In the genomic region with DNA sequence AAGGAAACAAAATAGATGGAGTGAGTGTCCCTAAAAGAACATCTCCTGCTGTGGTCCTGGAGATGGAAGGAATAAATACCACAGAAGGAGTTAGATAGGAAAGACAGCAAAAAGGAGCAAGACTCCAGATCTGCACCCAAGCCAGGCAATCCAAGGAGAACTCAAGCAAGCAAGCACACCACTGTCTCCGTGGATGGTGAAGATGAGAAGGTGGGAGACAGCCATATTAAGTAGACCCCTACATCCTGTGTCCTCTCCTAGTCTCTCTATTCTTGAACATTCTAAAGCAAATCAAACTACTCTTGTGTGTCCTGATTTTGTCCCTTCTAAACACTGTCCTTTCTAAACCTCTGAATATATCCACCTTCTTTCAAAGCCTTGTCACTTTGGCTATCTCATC, we compare ENCODE assay signal across 20 mouse cellular contexts. TPM values are rescaled to one million over a fixed set of nuclear protein-coding genes. Genes with fewer than 3 reads are reported as not detected.
DNase-seq lines count a peak whose midpoint lies in the region; ATAC-seq and TF ChIP-seq lines count a peak whose summit lies in the region.
"Had no signal": no experiment of that assay in that cellular context is flagged by ENCODE, and none has a peak within 500 bp of the region (broad histone marks: within the 10 kb centered on the region; RNA-seq: fewer than 3 reads in every experiment).

No protein-coding gene starts in this region.

- no peaks in the 10 kb centered on the region for H3K79me2 ChIP-seq in myocyte (ENCODE audit: control insufficient read depth, insufficient read depth)

- no peak overlapping the region for H3K4me3 ChIP-seq in heart, embryonic 13.5 days
- no peak overlapping the region for H3K4me3 ChIP-seq in heart, embryonic 11.5 days (ENCODE audit: low read depth, low read length)
- no peak overlapping the region for H3K4me3 ChIP-seq in midbrain, embryonic 11.5 days (ENCODE audit: low read depth, low read length)
- H3K4me3 ChIP-seq in midbrain, embryonic 15.5 days = no peak overlapping the region
- H3K4me3 ChIP-seq in myocyte = no peak overlapping the region

- no peak overlapping the region for H3ac ChIP-seq in myocyte (ENCODE audit: control insufficient read depth, insufficient read length)

- peaks cover 50% of the 10 kb centered on the region for H3K4me1 ChIP-seq in heart, embryonic 13.5 days
- H3K4me1 ChIP-seq in heart, embryonic 11.5 days (ENCODE audit: control insufficient read depth, insufficient read depth, low read length) = peaks cover 26% of the 10 kb centered on the region
- H3K4me1 ChIP-seq in midbrain, embryonic 11.5 days (ENCODE audit: control insufficient read depth, insufficient read depth, low read length) = peaks cover 2% of the 10 kb centered on the region; the same call in 1 of the 2 replicates
- peaks cover 9% of the 10 kb centered on the region; the same call in 1 of the 2 replicates for H3K4me1 ChIP-seq in midbrain, embryonic 15.5 days

- H3K27me3 ChIP-seq in heart, embryonic 13.5 days (replicated peaks) = no peaks in the 10 kb centered on the region
- no peaks in the 10 kb centered on the region for H3K27me3 ChIP-seq in heart, embryonic 11.5 days (ENCODE audit: control insufficient read depth, insufficient read depth, low read length)
- H3K27me3 ChIP-seq in midbrain, embryonic 11.5 days (ENCODE audit: control insufficient read depth, insufficient read depth, low read length) = no peaks in the 10 kb centered on the region
- H3K27me3 ChIP-seq in midbrain, embryonic 15.5 days (replicated peaks) = no peaks in the 10 kb centered on the region
- no peaks in the 10 kb centered on the region for H3K27me3 ChIP-seq in myocyte (ENCODE audit: control insufficient read depth, insufficient read depth, insufficient read length)
- H3K27me3 ChIP-seq: CH12.LX had no signal

- H3K9ac ChIP-seq in heart, embryonic 13.5 days = no peak overlapping the region
- H3K9ac ChIP-seq in heart, embryonic 11.5 days (ENCODE audit: low read depth, low read length) = no peak overlapping the region
- H3K9ac ChIP-seq in midbrain, embryonic 11.5 days (ENCODE audit: low read length) = no peak overlapping the region
- no peak overlapping the region for H3K9ac ChIP-seq in midbrain, embryonic 15.5 days

- no peak for TF ChIP-seq POLR2A in myocyte (IDR thresholded peaks at IDR 0.05; ENCODE audit: insufficient read length, low read depth)

- intact Hi-C loops in heart, postnatal 10 days (cut with DNase I) = no loop called here

- H3K4me2 ChIP-seq in heart, embryonic 13.5 days = no peak overlapping the region
- no peak overlapping the region for H3K4me2 ChIP-seq in heart, embryonic 11.5 days
- H3K4me2 ChIP-seq in midbrain, embryonic 11.5 days = no peak overlapping the region
- no peak overlapping the region for H3K4me2 ChIP-seq in midbrain, embryonic 15.5 days
- peak overlapping the region; percentile 52 for H3K4me2 ChIP-seq in myocyte (ENCODE audit: low read depth)

- H3K27ac ChIP-seq in heart, embryonic 13.5 days (replicated peaks) = 0 out of 2 replicates have a peak overlapping the region, but pooled peaks have one; percentile 20
- no peak overlapping the region for H3K27ac ChIP-seq in heart, embryonic 11.5 days (ENCODE audit: low read depth, low read length)
- H3K27ac ChIP-seq in midbrain, embryonic 11.5 days (ENCODE audit: low read depth, low read length) = no peak overlapping the region
- H3K27ac ChIP-seq in midbrain, embryonic 15.5 days = no peak overlapping the region

- peak; percentile 58 for DNase-seq in heart, adult 11 months
- DNase-seq in heart, postnatal 10 days = no peak
- peak; percentile 62 for DNase-seq in midbrain, embryonic 11.5 days (ENCODE audit: low spot score, missing footprints)
- DNase-seq in adrenal gland, postnatal 25 days = no peak
- DNase-seq: adrenal gland, adult 2 months; adrenal gland, adult 8-10 months; adrenal gland, postnatal 10 days; adrenal gland, postnatal 36 days; cerebellum, adult 11 months; cerebellum, adult 11-12 months; cerebellum, adult 18-20 months had no signal

- H3K9me3 ChIP-seq in heart, embryonic 13.5 days = no peaks in the 10 kb centered on the region
- H3K9me3 ChIP-seq in heart, embryonic 11.5 days (replicated peaks; ENCODE audit: control insufficient read depth, low read length) = no peaks in the 10 kb centered on the region
- H3K9me3 ChIP-seq in midbrain, embryonic 11.5 days (ENCODE audit: control insufficient read depth, low read length) = no peaks in the 10 kb centered on the region
- H3K9me3 ChIP-seq in midbrain, embryonic 15.5 days = no peaks in the 10 kb centered on the region
- H3K9me3 ChIP-seq: G1E had no signal

- WGBS in heart, embryonic 13.5 days = 79% methylated on average over 1 of the region's 1 CpGs
- 76% methylated on average over 1 of the region's 1 CpGs for WGBS in heart, embryonic 11.5 days (ENCODE audit: insufficient replicate concordance)
- 95% methylated on average over 1 of the region's 1 CpGs for WGBS in midbrain, embryonic 11.5 days
- WGBS in midbrain, embryonic 15.5 days = 97% methylated on average over 1 of the region's 1 CpGs

- H3K36me3 ChIP-seq in heart, embryonic 13.5 days = no peaks in the 10 kb centered on the region
- H3K36me3 ChIP-seq in heart, embryonic 11.5 days (ENCODE audit: control insufficient read depth, insufficient read depth, low read length) = no peaks in the 10 kb centered on the region
- H3K36me3 ChIP-seq in midbrain, embryonic 11.5 days (ENCODE audit: control insufficient read depth, insufficient read depth, low read length) = no peaks in the 10 kb centered on the region
- no peaks in the 10 kb centered on the region for H3K36me3 ChIP-seq in midbrain, embryonic 15.5 days (replicated peaks)
- H3K36me3 ChIP-seq in myocyte (ENCODE audit: control insufficient read depth, insufficient read depth) = no peaks in the 10 kb centered on the region
- H3K36me3 ChIP-seq: G1E had no signal

- no peak for ATAC-seq in heart, embryonic 13.5 days (ENCODE audit: extremely low read depth, insufficient number of reproducible peaks, low FRiP score, low TSS enrichment)
- no peak for ATAC-seq in heart, embryonic 11.5 days (replicated peaks; ENCODE audit: insufficient number of reproducible peaks, low FRiP score, low TSS enrichment)
- no peak for ATAC-seq in midbrain, embryonic 11.5 days (ENCODE audit: low FRiP score)
- ATAC-seq in midbrain, embryonic 15.5 days (replicated peaks) = no peak
- ATAC-seq: Patski had no signal

TF ChIP-seq in myocyte, 11 proteins besides CTCF, POLR2A, EP300 and RAD21:
- TF ChIP-seq USF1 (IDR thresholded peaks at IDR 0.05; ENCODE audit: low read depth) (no peak), E2F4 (IDR thresholded peaks at IDR 0.05; ENCODE audit: insufficient read depth) (no peak), TCF12 (IDR thresholded peaks at IDR 0.05; ENCODE audit: insufficient read depth, poor library complexity, severe bottlenecking) (no peak), MAX (IDR thresholded peaks at IDR 0.05; ENCODE audit: low read depth) (no peak), REST (IDR thresholded peaks at IDR 0.05; ENCODE audit: insufficient read depth, insufficient read length) (no peak), CEBPB (IDR thresholded peaks at IDR 0.05; ENCODE audit: insufficient read depth, poor library complexity, severe bottlenecking) (no peak), SRF (IDR thresholded peaks at IDR 0.05; ENCODE audit: control insufficient read depth, insufficient read length, low read depth) (no peak), MYOG (IDR thresholded peaks at IDR 0.05; ENCODE audit: control insufficient read depth in 1 of 3, insufficient read depth in 1 of 3, insufficient read length in 2 of 3, low read depth in 2 of 3) (no peak), MYOD1 (IDR thresholded peaks at IDR 0.05; ENCODE audit: control insufficient read depth in 1 of 3, insufficient read length in 2 of 3, low read depth in 2 of 3) (no peak), POLR2AphosphoS2 (IDR thresholded peaks at IDR 0.05; ENCODE audit: insufficient read length, low read depth) (no peak), TCF3 (IDR thresholded peaks at IDR 0.05; ENCODE audit: insufficient read length, low read depth) (no peak)

RNA-seq across cellular contexts. Expression of a gene that starts 19.1 kb away (rescaled TPM):
- 1 to 10 TPM; 1.0 to 1.3 TPM for total RNA-seq in heart, postnatal 10 days (2021)
- polyA plus RNA-seq in heart, embryonic 13.5 days (2015; fragmentation: Nextera tagmentation; extraction: Ambion mirVana) = 9.1 and 10.8 TPM in 2 replicates
- polyA plus RNA-seq in heart, embryonic 11.5 days (2014; fragmentation: Nextera tagmentation; extraction: Ambion mirVana) = 15.8 and 17.3 TPM in 2 replicates
- polyA plus RNA-seq in midbrain, embryonic 11.5 days (2014; fragmentation: Nextera tagmentation; extraction: Ambion mirVana) = 11.2 and 12.0 TPM in 2 replicates
- 5.0 and 6.2 TPM in 2 replicates for polyA plus RNA-seq in midbrain, embryonic 15.5 days (2015; fragmentation: Nextera tagmentation; extraction: Ambion mirVana)
- polyA plus RNA-seq in myocyte (2012; fragmentation: generic; extraction: Trizol) = 4.3 TPM
- 1.5 and 2.1 TPM in 2 replicates for total RNA-seq in adrenal gland, postnatal 25 days (2021)
- total RNA-seq: MEL had no signal
- polyA plus RNA-seq: CD4-positive, CD25-positive, alpha-beta regulatory T cell, adult 4 months; Patski had no signal

RNA-seq across cellular contexts. Expression of a gene that starts 46.4 kb away (rescaled TPM):
- total RNA-seq in heart, postnatal 10 days (2021) = 10 to 100 TPM; 37.5 to 38.9 TPM
- polyA plus RNA-seq in heart, embryonic 13.5 days (2015; fragmentation: Nextera tagmentation; extraction: Ambion mirVana) = 26.0 and 27.4 TPM in 2 replicates
- 26.3 and 32.8 TPM in 2 replicates for polyA plus RNA-seq in heart, embryonic 11.5 days (2014; fragmentation: Nextera tagmentation; extraction: Ambion mirVana)
- 33.3 and 33.7 TPM in 2 replicates for polyA plus RNA-seq in midbrain, embryonic 11.5 days (2014; fragmentation: Nextera tagmentation; extraction: Ambion mirVana)
- 36.7 and 37.1 TPM in 2 replicates for polyA plus RNA-seq in midbrain, embryonic 15.5 days (2015; fragmentation: Nextera tagmentation; extraction: Ambion mirVana)
- polyA plus RNA-seq in myocyte (2012; fragmentation: generic; extraction: Trizol) = 10.5 TPM
- total RNA-seq in adrenal gland, postnatal 25 days (2021) = 64.0 and 73.2 TPM in 2 replicates

Comparison
In these comparisons a context has a peak if more than half of its experiments do, and no peak if none do; other contexts are left out.
1. DNase-seq: peak in heart, adult 11 months (single experiment) and midbrain, embryonic 11.5 days (single experiment); none in heart, postnatal 10 days (0 of 2) and adrenal gland, postnatal 25 days (single experiment).